Mouse (Mus musculus): ENCODE results near the gene Gucd1. TPM values are rescaled to one million over a fixed set of nuclear protein-coding genes. Genes with fewer than 3 reads are reported as not detected.
"Not testable (repeated sequence)": the region's sequence is repeated elsewhere in the genome, so short reads cannot be mapped to it uniquely, and the experiment has no call there.

The Gucd1 gene
- polyA plus RNA-seq, 1 experiment from 2014 or later, result 19.7 TPM

- not testable (repeated sequence) for H3K27me3 ChIP-seq (ENCODE audit: control insufficient read depth, insufficient read depth, low read depth, low read length); ATAC-seq; H3K4me1 ChIP-seq (ENCODE audit: control insufficient read depth, insufficient read depth, low read length); H3K4me2 ChIP-seq (ENCODE audit: low read length); H3K9me3 ChIP-seq (replicated peaks; ENCODE audit: control insufficient read depth, low read length, poor library complexity, severe bottlenecking); H3K4me3 ChIP-seq (ENCODE audit: low read depth, low read length); H3K36me3 ChIP-seq (ENCODE audit: control insufficient read depth, insufficient read depth, low read length); H3K27ac ChIP-seq (ENCODE audit: low read length); H3K9ac ChIP-seq (ENCODE audit: low read depth, low read length)
- 78% methylated on average over 11 of the region's 18 CpGs for WGBS
Measured at GRCm38 (mm10) chr10:75456061-75456831, 61.5 kb downstream of the Gucd1 start.

- WGBS, result 30% methylated on average over 10 of the region's 10 CpGs
- H3K27ac ChIP-seq (ENCODE audit: low read length), result no peak overlapping the region
- peak; percentile 58; the same call in 1 of the 2 replicates for ATAC-seq
- H3K36me3 ChIP-seq (ENCODE audit: control insufficient read depth, insufficient read depth, low read length), result no peaks in the 10 kb centered on the region
- H3K9me3 ChIP-seq (replicated peaks; ENCODE audit: control insufficient read depth, low read length, poor library complexity, severe bottlenecking), result no peaks in the 10 kb centered on the region
- H3K4me2 ChIP-seq (ENCODE audit: low read length), result no peak overlapping the region
- H3K27me3 ChIP-seq (ENCODE audit: control insufficient read depth, insufficient read depth, low read depth, low read length), result no peaks in the 10 kb centered on the region
- no peak overlapping the region for H3K9ac ChIP-seq (ENCODE audit: low read depth, low read length)
- no peaks in the 10 kb centered on the region; the same call in 1 of the 2 replicates for H3K4me1 ChIP-seq (ENCODE audit: control insufficient read depth, insufficient read depth, low read length)
- H3K4me3 ChIP-seq (ENCODE audit: low read depth, low read length), result no peak overlapping the region
Measured at GRCm38 (mm10) chr10:75451036-75451786, 66.6 kb downstream of the Gucd1 start.

- no peaks in the 10 kb centered on the region for H3K27me3 ChIP-seq (ENCODE audit: control insufficient read depth, insufficient read depth, low read depth, low read length)
- no peak overlapping the region for H3K4me2 ChIP-seq (ENCODE audit: low read length)
- no peak overlapping the region for H3K4me3 ChIP-seq (ENCODE audit: low read depth, low read length)
- WGBS, result 88% methylated on average over 8 of the region's 8 CpGs
- no peak overlapping the region for H3K9ac ChIP-seq (ENCODE audit: low read depth, low read length)
- no peak overlapping the region for H3K27ac ChIP-seq (ENCODE audit: low read length)
- no peaks in the 10 kb centered on the region; the same call in 1 of the 2 replicates for H3K4me1 ChIP-seq (ENCODE audit: control insufficient read depth, insufficient read depth, low read length)
- ATAC-seq, result no peak
- no peaks in the 10 kb centered on the region for H3K9me3 ChIP-seq (replicated peaks; ENCODE audit: control insufficient read depth, low read length, poor library complexity, severe bottlenecking)
- no peaks in the 10 kb centered on the region for H3K36me3 ChIP-seq (ENCODE audit: control insufficient read depth, insufficient read depth, low read length)
Measured at GRCm38 (mm10) chr10:75450331-75450730, 67.4 kb downstream of the Gucd1 start.

- no peak overlapping the region for H3K4me2 ChIP-seq (ENCODE audit: low read length)
- H3K27me3 ChIP-seq (ENCODE audit: control insufficient read depth, insufficient read depth, low read depth, low read length), result no peaks in the 10 kb centered on the region
- no peak overlapping the region for H3K9ac ChIP-seq (ENCODE audit: low read depth, low read length)
- no peak overlapping the region for H3K27ac ChIP-seq (ENCODE audit: low read length)
- H3K4me3 ChIP-seq (ENCODE audit: low read depth, low read length), result no peak overlapping the region
- H3K4me1 ChIP-seq (ENCODE audit: control insufficient read depth, insufficient read depth, low read length), result peaks cover 5% of the 10 kb centered on the region; the same call in 1 of the 2 replicates
- H3K36me3 ChIP-seq (ENCODE audit: control insufficient read depth, insufficient read depth, low read length), result no peaks in the 10 kb centered on the region
- 89% methylated on average over 6 of the region's 6 CpGs for WGBS
- H3K9me3 ChIP-seq (replicated peaks; ENCODE audit: control insufficient read depth, low read length, poor library complexity, severe bottlenecking), result no peaks in the 10 kb centered on the region
- ATAC-seq, result no peak
Measured at GRCm38 (mm10) chr10:75448806-75449420, 68.9 kb downstream of the Gucd1 start.

GRCm38 (mm10) chr10:75447489-75447888, 70.3 kb downstream of the Gucd1 start:
- H3K4me3 ChIP-seq (ENCODE audit: low read depth, low read length), result no peak overlapping the region
- ATAC-seq, result no peak
- no peak overlapping the region for H3K27ac ChIP-seq (ENCODE audit: low read length)
- no peak overlapping the region for H3K4me2 ChIP-seq (ENCODE audit: low read length)
- peaks cover 5% of the 10 kb centered on the region; the same call in 1 of the 2 replicates for H3K4me1 ChIP-seq (ENCODE audit: control insufficient read depth, insufficient read depth, low read length)
- H3K9ac ChIP-seq (ENCODE audit: low read depth, low read length), result no peak overlapping the region
- 84% methylated on average over 11 of the region's 11 CpGs for WGBS
- H3K36me3 ChIP-seq (ENCODE audit: control insufficient read depth, insufficient read depth, low read length), result no peaks in the 10 kb centered on the region
- H3K9me3 ChIP-seq (replicated peaks; ENCODE audit: control insufficient read depth, low read length, poor library complexity, severe bottlenecking), result no peaks in the 10 kb centered on the region
- H3K27me3 ChIP-seq (ENCODE audit: control insufficient read depth, insufficient read depth, low read depth, low read length), result no peaks in the 10 kb centered on the region

- Histone ChIP-seq H3K27me3 (ENCODE audit: control insufficient read depth, insufficient read depth, low read depth, low read length) (no peaks in the 10 kb centered on the region), H3K4me2 (ENCODE audit: low read length) (no peak overlapping the region), H3K9ac (ENCODE audit: low read depth, low read length) (no peak overlapping the region), H3K9me3 (replicated peaks; ENCODE audit: control insufficient read depth, low read length, poor library complexity, severe bottlenecking) (no peaks in the 10 kb centered on the region), H3K27ac (ENCODE audit: low read length) (no peak overlapping the region), H3K4me3 (ENCODE audit: low read depth, low read length) (no peak overlapping the region), H3K4me1 (ENCODE audit: control insufficient read depth, insufficient read depth, low read length) (peaks cover 5% of the 10 kb centered on the region; the same call in 1 of the 2 replicates), H3K36me3 (ENCODE audit: control insufficient read depth, insufficient read depth, low read length) (no peaks in the 10 kb centered on the region)
- no peak for ATAC-seq
- 70% methylated on average over 13 of the region's 13 CpGs for WGBS
Measured at GRCm38 (mm10) chr10:75446501-75447083, 71.2 kb downstream of the Gucd1 start.

GRCm38 (mm10) chr10:75445030-75445429, 72.7 kb downstream of the Gucd1 start:
- Histone ChIP-seq H3K27ac (ENCODE audit: low read length) (no peak overlapping the region), H3K4me2 (ENCODE audit: low read length) (no peak overlapping the region), H3K9me3 (replicated peaks; ENCODE audit: control insufficient read depth, low read length, poor library complexity, severe bottlenecking) (no peaks in the 10 kb centered on the region), H3K36me3 (ENCODE audit: control insufficient read depth, insufficient read depth, low read length) (no peaks in the 10 kb centered on the region), H3K27me3 (ENCODE audit: control insufficient read depth, insufficient read depth, low read depth, low read length) (no peaks in the 10 kb centered on the region), H3K4me3 (ENCODE audit: low read depth, low read length) (no peak overlapping the region), H3K4me1 (ENCODE audit: control insufficient read depth, insufficient read depth, low read length) (peaks cover 5% of the 10 kb centered on the region; the same call in 1 of the 2 replicates), H3K9ac (ENCODE audit: low read depth, low read length) (no peak overlapping the region)
- 49% methylated on average over 8 of the region's 8 CpGs for WGBS
- ATAC-seq, result no peak

- H3K9me3 ChIP-seq (replicated peaks; ENCODE audit: control insufficient read depth, low read length, poor library complexity, severe bottlenecking), result no peaks in the 10 kb centered on the region
- 67% methylated on average over 19 of the region's 19 CpGs for WGBS
- no peak overlapping the region for H3K27ac ChIP-seq (ENCODE audit: low read length)
- H3K4me1 ChIP-seq (ENCODE audit: control insufficient read depth, insufficient read depth, low read length), result peaks cover 5% of the 10 kb centered on the region; the same call in 1 of the 2 replicates
- no peak overlapping the region for H3K4me3 ChIP-seq (ENCODE audit: low read depth, low read length)
- no peaks in the 10 kb centered on the region for H3K36me3 ChIP-seq (ENCODE audit: control insufficient read depth, insufficient read depth, low read length)
- H3K4me2 ChIP-seq (ENCODE audit: low read length), result peak overlapping the region; percentile 19
- H3K9ac ChIP-seq (ENCODE audit: low read depth, low read length), result no peak overlapping the region
- peak; percentile 87 for ATAC-seq
- H3K27me3 ChIP-seq (ENCODE audit: control insufficient read depth, insufficient read depth, low read depth, low read length), result no peaks in the 10 kb centered on the region
Measured at GRCm38 (mm10) chr10:75444111-75444826, 73.5 kb downstream of the Gucd1 start.

Data from midbrain, embryonic 16.5 days (tissue).